In genomic region chr1:156672720-156673475, GRCm38 (mm10) we compare ENCODE assay signal across 7 mouse cellular contexts. TPM values are rescaled to one million over a fixed set of nuclear protein-coding genes. Genes with fewer than 3 reads are reported as not detected.
DNase-seq lines count a peak whose midpoint lies in the region; ATAC-seq and TF ChIP-seq lines count a peak whose summit lies in the region.

No protein-coding gene starts in this region.

- TF ChIP-seq CTCF in CH12.LX (conservative IDR thresholded peaks at IDR 0.05 in 1 of 2, IDR thresholded peaks at IDR 0.05 in 1 of 2; ENCODE audit: low read depth in 2 of 2, low read length in 2 of 2), result no peak
- no peak for TF ChIP-seq CTCF in liver, embryonic 14.5 days (IDR thresholded peaks at IDR 0.05; ENCODE audit: low read depth)
- no peak for TF ChIP-seq CTCF in small intestine, adult 2 months (IDR thresholded peaks at IDR 0.05; ENCODE audit: extremely low read depth, insufficient read length, insufficient replicate concordance, low read depth, low read length)

- DNase-seq in CH12.LX (ENCODE audit: extremely low read depth), result peak; percentile 84
- peak; percentile 72 for DNase-seq in MN1 (ENCODE audit: low spot score)
- DNase-seq in liver, embryonic 14.5 days (ENCODE audit: low read depth in 3 of 3, low spot score in 3 of 3), result no peak
- DNase-seq in frontal cortex, adult 2 months (ENCODE audit: extremely low spot score in 1 of 2, low spot score in 1 of 2), result no peak
- no peak for DNase-seq in gastrocnemius, postnatal 36 days

- no peak for ATAC-seq in heart, embryonic 11.5 days (replicated peaks; ENCODE audit: insufficient number of reproducible peaks, low FRiP score, low TSS enrichment)
- ATAC-seq in liver, embryonic 14.5 days (ENCODE audit: insufficient read depth), result no peak

- peak overlapping the region; percentile 62 for H3K4me2 ChIP-seq in CH12.LX (ENCODE audit: insufficient read depth, low read depth, poor library complexity, severe bottlenecking)
- H3K4me2 ChIP-seq in heart, embryonic 11.5 days, result peak overlapping the region; percentile 100
- peak overlapping the region; percentile 91 for H3K4me2 ChIP-seq in liver, embryonic 14.5 days (ENCODE audit: low read depth)

- H3K79me2 ChIP-seq in CH12.LX (replicated peaks; ENCODE audit: control insufficient read depth, extremely low read depth, insufficient read depth, poor library complexity, severe bottlenecking), result peaks cover 6% of the 10 kb centered on the region

- H3K4me3 ChIP-seq in CH12.LX (replicated peaks in 1 of 3; ENCODE audit: low read depth in 2 of 3, low read length in 2 of 3, poor library complexity in 1 of 3), result peak overlapping the region; percentile 89 to 94 (median 89)
- H3K4me3 ChIP-seq in heart, embryonic 11.5 days (ENCODE audit: low read depth, low read length), result peak overlapping the region; percentile 68
- peak overlapping the region; percentile 68 to 80 for H3K4me3 ChIP-seq in liver, embryonic 14.5 days (ENCODE audit: insufficient read depth in 1 of 2, low read depth in 2 of 2, low read length in 2 of 2)
- H3K4me3 ChIP-seq in small intestine, adult 2 months (ENCODE audit: low read depth, low read length), result peak overlapping the region; percentile 68

- H3K4me1 ChIP-seq in CH12.LX (ENCODE audit: control insufficient read depth in 1 of 2, insufficient read depth in 2 of 2), result peaks cover 16 to 46% of the 10 kb centered on the region in 2 experiments
- H3K4me1 ChIP-seq in heart, embryonic 11.5 days (ENCODE audit: control insufficient read depth, insufficient read depth, low read length), result peaks cover 9% of the 10 kb centered on the region
- H3K4me1 ChIP-seq in liver, embryonic 14.5 days (replicated peaks; ENCODE audit: control insufficient read depth in 2 of 2, insufficient read depth in 2 of 2, low read length in 1 of 2), result peaks cover 0 to 3% of the 10 kb centered on the region in 2 experiments; a peak in 2 of 4 replicates
- peaks cover 16% of the 10 kb centered on the region for H3K4me1 ChIP-seq in small intestine, adult 2 months (ENCODE audit: control insufficient read depth, insufficient read depth, insufficient read length, low read length)

- in situ Hi-C loops in CH12.LX (cut with MboI; ENCODE audit: low pct_ligation_motif_present, low pct_unique_long_range_greater_than_20kb, low sequenced_read_pairs), result no loop called here

- peak; percentile 66 for TF ChIP-seq POLR2A in CH12.LX (IDR thresholded peaks at IDR 0.05; ENCODE audit: low read depth, low read length)
- TF ChIP-seq POLR2A in small intestine, adult 2 months (IDR thresholded peaks at IDR 0.05; ENCODE audit: low read depth, low read length), result no peak

- peaks cover 19 to 38% of the 10 kb centered on the region in 2 experiments for H3K36me3 ChIP-seq in CH12.LX (replicated peaks in 1 of 2; ENCODE audit: control insufficient read depth in 1 of 2, insufficient read depth in 1 of 2, low read length in 1 of 2)
- H3K36me3 ChIP-seq in heart, embryonic 11.5 days (ENCODE audit: control insufficient read depth, insufficient read depth, low read length), result no peaks in the 10 kb centered on the region
- H3K36me3 ChIP-seq in liver, embryonic 14.5 days (replicated peaks; ENCODE audit: control insufficient read depth, insufficient read depth, low read depth), result no peaks in the 10 kb centered on the region
- no peaks in the 10 kb centered on the region for H3K36me3 ChIP-seq in small intestine, adult 2 months (ENCODE audit: control insufficient read depth, insufficient read depth, low read length)

- H3K27ac ChIP-seq in CH12.LX (ENCODE audit: insufficient read depth, low read depth), result peak overlapping the region; percentile 95; the same call in 1 of the 2 replicates
- no peak overlapping the region for H3K27ac ChIP-seq in heart, embryonic 11.5 days (ENCODE audit: low read depth, low read length)
- no peak overlapping the region for H3K27ac ChIP-seq in liver, embryonic 14.5 days
- H3K27ac ChIP-seq in small intestine, adult 2 months (ENCODE audit: insufficient read depth, low read depth, low read length), result peak overlapping the region; percentile 44; the same call in 1 of the 2 replicates

- WGBS in heart, embryonic 11.5 days (ENCODE audit: insufficient replicate concordance), result 8% methylated on average over 14 of the region's 14 CpGs
- 14% methylated on average over 14 of the region's 14 CpGs for WGBS in liver, embryonic 14.5 days (ENCODE audit: insufficient replicate concordance)
- 46% methylated on average over 14 of the region's 14 CpGs for WGBS in small intestine, adult 2 months

- peak overlapping the region; percentile 76 for H3K9ac ChIP-seq in CH12.LX (ENCODE audit: insufficient read depth, low read depth)
- H3K9ac ChIP-seq in heart, embryonic 11.5 days (ENCODE audit: low read depth, low read length), result peak overlapping the region; percentile 66
- peak overlapping the region; percentile 49; the same call in 1 of the 2 replicates for H3K9ac ChIP-seq in liver, embryonic 14.5 days (replicated peaks)

- dilution Hi-C loops in CH12.LX (cut with MboI; ENCODE audit: extremely low pct_ligation_motif_present, extremely low pct_unique_long_range_greater_than_20kb, low sequenced_read_pairs), result no loop called here

- intact Hi-C loops in gastrocnemius, postnatal 36 days (cut with DNase I), result no loop called here

- no peak; the same call in 1 of the 2 replicates for TF ChIP-seq EP300 in CH12.LX (IDR thresholded peaks at IDR 0.05; ENCODE audit: low read length)
- no peak for TF ChIP-seq EP300 in liver, embryonic 14.5 days (IDR thresholded peaks at IDR 0.05; ENCODE audit: low read depth)

- no peak for TF ChIP-seq RAD21 in CH12.LX (IDR thresholded peaks at IDR 0.05; ENCODE audit: low read depth, low read length)

- no peaks in the 10 kb centered on the region for H3K27me3 ChIP-seq in CH12.LX (replicated peaks)
- H3K27me3 ChIP-seq in heart, embryonic 11.5 days (ENCODE audit: control insufficient read depth, insufficient read depth, low read length), result no peaks in the 10 kb centered on the region
- H3K27me3 ChIP-seq in liver, embryonic 14.5 days (ENCODE audit: control insufficient read depth, insufficient read depth, low read length), result no peaks in the 10 kb centered on the region
- no peaks in the 10 kb centered on the region for H3K27me3 ChIP-seq in small intestine, adult 2 months (ENCODE audit: control insufficient read depth, insufficient read depth, low read length)

- H3K9me3 ChIP-seq in CH12.LX (replicated peaks; ENCODE audit: low read length), result no peaks in the 10 kb centered on the region
- H3K9me3 ChIP-seq in heart, embryonic 11.5 days (replicated peaks; ENCODE audit: control insufficient read depth, low read length), result no peaks in the 10 kb centered on the region
- no peaks in the 10 kb centered on the region for H3K9me3 ChIP-seq in liver, embryonic 14.5 days (ENCODE audit: control insufficient read depth, low read length)

TF ChIP-seq in CH12.LX, 34 proteins besides CTCF, POLR2A, EP300 and RAD21 (continues in another document):
- TF ChIP-seq JUN (IDR thresholded peaks at IDR 0.05; ENCODE audit: insufficient read depth, low read depth, low read length) (no peak), GABPA (IDR thresholded peaks at IDR 0.05; ENCODE audit: insufficient replicate concordance, low read depth, low read length) (no peak), E2F4 (IDR thresholded peaks at IDR 0.05; ENCODE audit: insufficient replicate concordance, low read depth, low read length) (no peak), USF1 (IDR thresholded peaks at IDR 0.05; ENCODE audit: low read depth, low read length) (peak; percentile 52), CHD1 (IDR thresholded peaks at IDR 0.05; ENCODE audit: low read depth, low read length) (peak; percentile 82; the same call in 1 of the 2 replicates), ZKSCAN1 (IDR thresholded peaks at IDR 0.05; ENCODE audit: borderline replicate concordance, low read depth, low read length) (no peak), TCF12 (IDR thresholded peaks at IDR 0.05; ENCODE audit: low read depth, low read length) (peak; percentile 59), POLR2AphosphoS2 (IDR thresholded peaks at IDR 0.05; ENCODE audit: low read depth, low read length) (0 out of 2 replicates have a peak, but pooled peaks have one; percentile 18), CHD2 (IDR thresholded peaks at IDR 0.05; ENCODE audit: low read length) (peak; percentile 93), SIN3A (IDR thresholded peaks at IDR 0.05; ENCODE audit: low read length) (peak; percentile 92), NELFE (IDR thresholded peaks at IDR 0.05; ENCODE audit: low read depth, low read length) (peak; percentile 52; the same call in 1 of the 2 replicates), MYC (IDR thresholded peaks at IDR 0.05; ENCODE audit: low read depth, low read length) (peak; percentile 100), MAFK (IDR thresholded peaks at IDR 0.05; ENCODE audit: insufficient replicate concordance, low read length) (no peak), MEF2A (IDR thresholded peaks at IDR 0.05; ENCODE audit: borderline replicate concordance, low read depth, low read length) (peak; percentile 43; the same call in 1 of the 2 replicates), NRF1 (IDR thresholded peaks at IDR 0.05; ENCODE audit: low read depth, low read length) (no peak), SMC3 (IDR thresholded peaks at IDR 0.05; ENCODE audit: low read depth, low read length) (peak; percentile 1; the same call in 1 of the 2 replicates), TBP (conservative IDR thresholded peaks at IDR 0.05; ENCODE audit: low read depth, low read length) (peak; percentile 75), USF2 (conservative IDR thresholded peaks at IDR 0.05; ENCODE audit: low read depth, low read length) (no peak)

RNA-seq across cellular contexts. Expression of gene Tor3a, which starts 1.3 kb away (rescaled TPM):
- 37.2 and 37.6 TPM in 2 replicates for total RNA-seq in CH12.LX (2012; rRNA removed)
- total RNA-seq in CH12.LX (2014; rRNA removed), result 50.5 and 53.8 TPM in 2 replicates
- 85.7 and 88.6 TPM in 2 replicates for polyA plus RNA-seq in CH12.LX (2012; ENCODE audit: insufficient read length, low read depth)
- 4.5 and 5.5 TPM in 2 replicates for polyA plus RNA-seq in heart, embryonic 11.5 days (2014; fragmentation: Nextera tagmentation; extraction: Ambion mirVana)
- 1.7 and 2.2 TPM in 2 replicates for polyA plus RNA-seq in liver, embryonic 14.5 days (2012; rRNA removed)
- 3.0 and 3.4 TPM in 2 replicates for polyA plus RNA-seq in liver, embryonic 14.5 days (2014; fragmentation: Nextera tagmentation; extraction: Ambion mirVana)
- polyA plus RNA-seq in small intestine, adult 2 months (2012; rRNA removed), result 21.5 and 31.0 TPM in 2 replicates
- polyA plus RNA-seq in frontal cortex, adult 2 months (2012; rRNA removed), result 6.2 and 6.6 TPM in 2 replicates
- total RNA-seq in gastrocnemius, postnatal 36 days (2021), result 1 to 10 TPM; 4.3 to 7.6 TPM

RNA-seq across cellular contexts. Expression of gene Fam20b, which starts 46.0 kb away (rescaled TPM):
- total RNA-seq in CH12.LX (2012; rRNA removed), result 22.3 and 23.0 TPM in 2 replicates
- total RNA-seq in CH12.LX (2014; rRNA removed), result 25.7 and 26.5 TPM in 2 replicates
- polyA plus RNA-seq in CH12.LX (2012; ENCODE audit: insufficient read length, low read depth), result 19.5 and 21.2 TPM in 2 replicates
- polyA plus RNA-seq in heart, embryonic 11.5 days (2014; fragmentation: Nextera tagmentation; extraction: Ambion mirVana), result 22.4 and 27.5 TPM in 2 replicates
- polyA plus RNA-seq in liver, embryonic 14.5 days (2012; rRNA removed), result 5.2 and 7.5 TPM in 2 replicates
- 9.9 and 11.1 TPM in 2 replicates for polyA plus RNA-seq in liver, embryonic 14.5 days (2014; fragmentation: Nextera tagmentation; extraction: Ambion mirVana)
- 12.7 and 25.7 TPM in 2 replicates for polyA plus RNA-seq in small intestine, adult 2 months (2012; rRNA removed)
- polyA plus RNA-seq in frontal cortex, adult 2 months (2012; rRNA removed), result 43.9 and 44.5 TPM in 2 replicates
- total RNA-seq in gastrocnemius, postnatal 36 days (2021), result 10 to 100 TPM; 29.3 to 29.9 TPM

Comparison
In these comparisons a context has a peak if more than half of its experiments do, and no peak if none do; other contexts are left out.
1. DNase-seq: peak in CH12.LX (single experiment) and MN1 (single experiment); none in liver, embryonic 14.5 days (0 of 3), frontal cortex, adult 2 months (0 of 2) and gastrocnemius, postnatal 36 days (0 of 2).
2. H3K27ac ChIP-seq: peak in CH12.LX (single experiment) and small intestine, adult 2 months (single experiment); none in heart, embryonic 11.5 days (single experiment) and liver, embryonic 14.5 days (single experiment).
3. Peak in every context shown above with its lines, with median percentiles within 50 percentile points of each other: H3K4me2 ChIP-seq, H3K4me3 ChIP-seq and H3K9ac ChIP-seq.